Mouse (Mus musculus) lung, postnatal 4 days (tissue): ENCODE results near the gene 1700025C18Rik.

Experiments used
- DNase-seq, 2 experiments: peaks; one replicate each; pipeline ENCODE4 v3.0.0; 2021

Gene 1700025C18Rik

GRCm38 (mm10) chr2:165077055-165077454 lies 13.5 kb downstream of the 1700025C18Rik start:
- no peak for DNase-seq

- DNase-seq, result peak; percentile 67 to 82
Observed at GRCm38 (mm10) chr2:165074937-165075336, 15.6 kb downstream of the 1700025C18Rik start.

GRCm38 (mm10) chr2:165074081-165074884 lies 16.3 kb downstream of the 1700025C18Rik start:
- DNase-seq, result no peak

DNA sequence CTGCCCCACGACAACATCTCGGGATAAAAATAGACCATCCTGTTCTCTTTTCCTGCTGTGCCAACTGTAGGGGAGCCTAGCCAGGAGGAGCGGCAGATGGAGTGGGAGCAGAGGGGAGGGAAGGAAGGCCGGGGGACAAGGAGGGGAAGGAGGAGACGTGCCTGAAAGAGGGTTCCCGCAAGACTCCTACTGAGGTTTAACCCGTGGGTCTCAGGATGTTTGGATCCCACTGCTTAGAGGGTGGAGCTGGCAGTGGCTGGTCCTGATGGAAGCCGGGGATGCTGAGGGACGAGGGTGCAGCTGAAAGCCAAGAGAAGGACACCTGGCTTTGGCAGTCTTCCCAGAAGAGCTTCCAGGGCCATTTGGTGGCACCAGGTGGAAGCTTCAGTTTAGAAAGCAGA lies 17.2 kb downstream of the 1700025C18Rik start:
- no peak for DNase-seq

DNA sequence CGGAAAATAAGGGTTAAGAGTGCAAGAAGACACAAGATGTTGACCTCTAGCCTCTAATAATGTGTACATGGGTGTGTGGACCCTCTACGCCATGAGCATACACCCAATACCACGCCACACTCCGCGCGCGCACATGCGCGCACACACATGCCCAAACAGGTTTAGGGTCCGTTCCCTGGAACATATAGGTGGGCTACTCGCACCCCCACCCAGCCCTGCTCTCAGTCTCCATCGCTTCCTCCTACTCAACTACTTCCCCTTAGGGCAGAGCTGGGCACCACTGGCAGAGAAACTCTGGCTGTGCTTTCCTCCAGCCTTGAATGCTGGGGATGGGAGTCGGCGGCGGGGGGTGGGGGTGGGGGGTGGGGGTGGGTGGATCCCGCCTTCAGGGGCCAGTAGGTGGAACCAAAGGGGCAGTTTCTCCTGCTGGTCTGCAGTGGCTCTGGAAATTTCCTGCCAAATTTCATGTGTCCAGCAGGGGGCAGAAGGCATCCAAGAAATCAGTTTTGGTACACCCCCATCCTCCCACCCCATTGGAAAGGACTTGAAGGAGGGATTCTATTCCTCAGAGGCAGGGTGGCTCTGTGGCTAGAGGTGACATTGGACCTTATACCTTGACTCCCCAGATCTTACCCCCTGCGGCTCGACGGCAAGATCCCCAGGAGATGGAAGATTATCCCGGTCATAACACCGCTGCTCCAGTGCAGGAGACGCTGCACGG lies 20.3 kb downstream of the 1700025C18Rik start:
- peak; percentile 67 to 80 for DNase-seq

DNA sequence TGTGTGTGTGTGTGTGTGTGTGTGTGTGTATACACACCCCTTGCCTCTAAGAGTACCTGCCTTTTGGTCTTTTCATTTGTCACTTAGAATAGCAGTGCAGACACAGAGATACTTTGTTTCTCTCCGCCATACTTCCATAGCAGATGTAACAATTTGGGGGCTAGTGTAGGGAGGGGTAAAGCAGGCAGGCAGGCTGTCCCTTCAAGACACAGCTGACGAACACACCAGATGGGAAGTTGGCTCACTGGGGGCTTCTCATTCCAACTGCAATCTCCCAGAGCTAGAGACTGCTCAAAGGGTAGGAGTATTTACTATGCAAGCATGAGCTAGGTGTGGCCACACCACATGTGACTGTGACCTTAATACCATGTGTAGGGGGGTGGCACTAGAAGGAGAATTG lies 21.7 kb downstream of the 1700025C18Rik start:
- no peak for DNase-seq

DNA sequence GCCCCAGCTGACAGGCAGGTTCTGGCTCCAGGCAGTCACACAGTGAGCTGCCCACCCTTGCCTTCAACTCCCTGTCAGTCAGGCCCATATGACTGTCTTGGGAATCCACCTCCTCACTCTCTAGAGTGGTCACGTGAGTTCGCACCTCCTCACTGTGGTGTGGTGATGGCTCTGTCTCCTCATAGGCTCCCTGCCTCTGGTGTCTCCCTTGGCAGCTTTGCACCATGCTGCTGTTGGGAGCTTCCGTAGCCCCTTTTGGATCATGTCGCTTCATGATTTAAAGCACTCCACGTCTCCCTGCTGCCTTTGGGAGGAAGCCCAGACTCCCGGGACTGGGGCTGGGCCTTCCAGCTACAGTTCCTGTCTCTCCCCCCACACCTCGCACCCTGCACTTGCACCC lies 26.1 kb downstream of the 1700025C18Rik start:
- peak in 1 of 2 experiments; percentile 51 for DNase-seq

DNA sequence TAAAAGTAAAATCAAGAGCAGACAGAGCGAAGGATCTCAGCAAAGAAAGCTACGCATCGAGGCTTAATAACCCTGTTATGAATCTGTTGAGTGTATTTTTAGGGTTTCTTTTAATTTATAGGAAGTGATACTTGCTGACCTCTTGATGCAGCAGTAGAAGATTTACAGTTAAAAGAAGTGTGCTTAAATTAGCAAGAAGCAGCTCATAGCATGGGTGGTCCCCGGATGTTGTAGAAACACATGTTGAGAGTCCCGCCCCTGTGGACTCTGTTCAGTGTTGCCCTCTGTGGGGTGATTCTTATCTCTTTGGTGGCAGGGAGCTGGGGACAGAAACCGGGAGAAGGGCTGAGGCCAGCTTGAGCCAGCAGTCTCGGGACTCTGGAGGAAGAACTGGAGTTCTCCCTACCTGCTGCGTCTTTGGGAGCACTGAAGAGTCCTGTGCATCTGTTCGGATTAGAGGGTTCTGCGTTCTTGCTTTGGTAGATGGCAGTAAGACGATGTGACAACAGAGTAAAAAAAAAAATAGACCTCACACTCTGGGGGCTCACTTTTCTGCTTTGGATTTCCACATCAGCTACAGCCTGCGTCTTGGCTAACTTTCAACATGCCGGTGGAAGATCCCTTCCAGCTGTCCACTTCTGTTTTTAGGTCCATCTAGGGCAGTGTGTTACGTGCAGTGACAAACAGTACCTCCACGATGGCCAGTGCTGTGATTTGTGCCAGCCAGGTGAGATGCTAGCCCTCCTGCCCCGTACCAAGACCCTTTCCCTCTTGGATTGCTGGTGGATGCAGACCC lies 28.7 kb downstream of the 1700025C18Rik start:
- DNase-seq, result peak; percentile 51 to 73

DNA sequence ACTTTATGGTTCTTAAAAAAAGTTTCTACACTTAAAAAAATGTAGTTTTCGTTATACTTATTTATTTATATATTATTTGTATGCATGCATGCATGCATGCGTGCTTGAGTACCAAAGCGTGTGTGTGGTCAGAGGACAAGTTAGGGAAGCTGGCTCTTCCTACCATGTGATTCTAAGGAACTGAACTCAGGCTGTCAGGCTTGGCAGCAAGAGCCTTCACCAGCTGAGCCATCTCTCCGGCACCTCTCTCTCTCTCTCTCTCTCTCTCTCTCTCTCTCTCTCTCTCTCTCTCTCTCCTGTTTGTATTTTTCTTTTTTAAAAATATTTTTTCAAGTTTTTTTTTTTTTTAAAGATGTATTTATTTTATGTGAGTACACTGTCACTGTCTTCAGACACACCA lies 30.6 kb downstream of the 1700025C18Rik start:
- DNase-seq, result peak; percentile 38 to 74

- no peak for DNase-seq
Observed at GRCm38 (mm10) chr2:165056377-165057085, 34.0 kb downstream of the 1700025C18Rik start.

DNA sequence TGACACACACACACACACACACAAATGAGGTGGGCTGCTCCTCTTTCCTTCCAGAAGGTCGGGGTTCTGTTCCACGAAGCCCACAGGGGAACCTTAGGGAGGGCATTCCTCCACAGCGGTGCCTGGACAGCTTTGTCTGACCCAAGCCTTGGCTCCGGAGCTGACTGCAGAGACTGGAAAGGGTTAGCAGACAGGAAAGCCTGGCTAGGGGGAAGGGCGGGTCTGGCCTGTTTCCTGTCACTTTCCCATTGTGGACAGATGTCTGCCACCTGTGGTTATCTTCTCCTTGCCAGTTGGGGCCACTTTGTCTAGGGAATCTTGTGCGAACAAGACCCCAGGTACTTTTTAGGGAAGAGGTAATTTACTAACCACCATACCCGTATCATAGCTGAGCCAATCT lies 34.6 kb downstream of the 1700025C18Rik start:
- DNase-seq, result peak; percentile 66 to 73

DNA sequence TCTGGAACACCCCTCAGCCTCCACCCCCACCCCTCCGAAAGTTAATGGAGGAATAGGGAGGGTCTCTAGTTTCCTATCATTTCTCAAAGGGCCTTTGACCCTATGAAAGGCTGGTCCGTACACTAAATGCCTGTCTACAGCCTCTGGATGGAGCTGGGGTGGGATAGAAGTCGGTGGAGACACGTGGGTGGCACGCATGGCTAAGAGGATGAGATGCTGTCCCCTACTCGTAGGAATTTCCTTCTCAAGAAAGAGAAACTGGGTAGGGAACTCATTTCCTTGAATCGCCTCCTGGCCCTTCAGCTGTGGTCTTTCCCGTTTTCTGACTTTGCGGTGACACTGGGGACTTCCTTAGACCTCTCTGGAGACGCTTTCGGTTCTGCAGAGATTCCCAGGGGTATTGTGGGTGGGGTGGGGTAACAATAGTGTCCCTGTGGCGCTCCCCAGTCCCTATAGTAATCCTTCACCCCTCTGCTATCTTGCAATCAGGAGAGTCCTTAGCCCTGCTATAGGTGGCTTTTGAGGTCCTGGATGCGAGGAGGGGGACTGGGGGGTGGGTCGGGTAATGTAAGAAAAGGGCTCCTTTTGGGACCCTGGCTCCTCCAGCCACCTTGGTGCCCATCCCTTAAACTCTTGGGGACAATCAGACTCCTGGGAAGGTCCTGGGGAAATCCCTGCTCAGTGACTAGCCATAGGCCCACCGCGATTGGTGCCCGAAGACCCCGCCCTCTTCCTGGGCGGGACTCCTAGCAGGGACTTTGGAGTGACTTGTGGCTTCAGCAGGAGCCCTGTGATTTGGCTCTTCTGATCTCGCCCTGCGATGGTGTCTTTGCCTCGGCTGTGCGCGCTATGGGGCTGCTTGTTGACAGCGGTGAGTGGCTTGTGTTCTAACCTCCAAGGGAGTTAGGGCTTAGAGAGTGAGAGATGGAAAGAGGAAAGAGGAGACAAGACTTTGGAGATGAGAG lies 35.4 kb downstream of the 1700025C18Rik start, which contains the start of gene Cd40:
Gene Cd40, plus strand, starts transcription at position 740 of the 965 bp plus-strand sequence.
- peak; percentile 85 to 91 for DNase-seq

DNA sequence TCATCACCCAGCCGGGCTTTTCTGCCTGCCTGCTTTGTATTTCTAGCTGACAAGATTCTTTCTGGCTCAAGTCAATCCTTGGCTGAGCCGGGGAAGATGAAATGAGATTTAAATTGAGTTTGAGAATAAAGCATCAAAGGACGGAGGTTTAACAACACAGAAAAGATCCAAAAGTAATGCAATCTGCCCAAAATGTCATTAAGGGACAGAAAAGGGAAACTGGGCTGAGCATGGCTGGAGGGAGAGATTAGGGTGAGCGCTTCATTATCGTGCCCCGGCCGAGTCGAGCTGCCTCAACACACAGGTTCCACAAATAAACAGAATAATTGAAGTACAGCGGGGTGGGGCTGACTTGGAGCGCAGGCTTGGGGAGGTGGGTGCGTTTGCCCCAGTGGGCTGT lies 39.0 kb downstream of the 1700025C18Rik start:
- no peak for DNase-seq

DNA sequence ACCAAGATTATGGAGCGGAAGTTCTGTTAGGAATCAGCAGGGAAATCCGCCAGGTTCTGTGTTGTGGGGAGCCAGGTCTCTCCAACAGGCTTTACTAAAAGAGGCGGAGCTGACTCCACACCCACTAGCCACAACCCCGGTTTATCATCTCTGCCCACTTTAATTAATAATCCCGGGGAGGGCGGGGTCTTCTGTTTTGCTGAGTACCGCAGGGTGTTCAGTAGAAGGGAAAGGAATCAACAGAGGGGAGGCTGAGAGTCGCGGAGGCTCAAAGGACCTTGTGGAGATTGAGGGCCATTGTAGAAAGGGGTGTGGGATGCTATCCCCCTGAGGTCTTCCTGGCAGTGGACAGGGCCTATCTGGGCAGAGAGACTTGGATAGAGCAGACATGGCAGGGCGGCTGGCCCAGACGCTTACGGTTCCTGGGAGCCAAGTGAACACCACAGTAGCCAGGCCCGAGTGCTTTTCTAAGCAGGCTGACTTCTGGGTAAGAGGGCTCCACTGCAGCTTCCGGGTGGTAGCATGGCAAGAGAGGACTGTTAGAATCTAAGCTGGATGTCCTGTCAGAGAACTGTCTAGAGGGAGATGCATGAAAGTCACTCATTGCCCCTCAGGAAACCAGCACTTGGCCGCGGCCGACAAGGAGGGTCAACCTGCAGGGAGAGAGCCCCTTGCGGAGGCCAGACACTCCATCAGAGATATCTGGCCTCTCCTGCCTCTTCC lies 39.6 kb downstream of the 1700025C18Rik start:
- no peak for DNase-seq

DNA sequence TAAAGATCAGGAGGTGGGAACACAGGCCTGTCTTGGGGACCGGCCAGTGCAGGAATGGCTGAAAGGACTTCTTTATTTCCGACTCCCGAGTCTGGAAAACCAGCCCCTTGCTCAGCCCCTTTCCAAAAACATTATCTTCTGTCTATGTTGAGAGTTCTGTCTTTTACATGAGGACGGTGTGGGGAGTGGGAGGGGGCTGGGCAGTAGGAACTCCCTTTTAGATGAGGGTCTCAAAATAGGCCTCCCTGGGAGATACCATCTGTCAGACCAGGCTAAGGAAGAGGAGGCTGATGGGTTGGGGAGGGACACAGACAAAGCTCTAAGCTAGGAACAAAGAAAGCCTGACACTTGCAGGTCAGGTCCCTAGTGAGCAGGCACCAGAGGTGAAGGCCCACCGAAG lies 41.5 kb downstream of the 1700025C18Rik start:
- no peak for DNase-seq

- DNase-seq, result no peak
Observed at GRCm38 (mm10) chr2:165043729-165044128, 46.8 kb downstream of the 1700025C18Rik start.

- DNase-seq, result no peak
Observed at GRCm38 (mm10) chr2:165043090-165043636, 47.4 kb downstream of the 1700025C18Rik start.

DNA sequence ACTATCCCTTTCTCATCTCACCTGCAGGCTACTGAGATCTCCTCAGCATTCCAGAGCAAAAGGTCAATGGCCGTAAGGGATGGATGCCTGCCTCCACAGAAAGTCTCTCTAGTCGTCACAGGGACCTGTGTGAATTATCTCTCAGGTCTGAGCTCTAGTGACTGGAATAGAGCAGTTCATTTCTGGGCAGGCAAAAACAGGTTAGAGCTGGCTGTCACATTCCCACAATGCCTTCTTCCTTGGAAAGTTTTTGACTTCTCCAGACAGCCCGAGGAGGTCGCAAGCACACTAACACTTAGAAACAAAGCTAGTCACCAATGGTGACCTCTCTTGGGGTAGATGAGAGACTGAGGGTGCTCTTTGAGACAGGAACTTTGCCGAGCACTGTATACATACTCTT lies 48.4 kb downstream of the 1700025C18Rik start:
- DNase-seq, result no peak

GRCm38 (mm10) chr2:165037415-165037814 lies 53.1 kb downstream of the 1700025C18Rik start:
- no peak for DNase-seq

DNA sequence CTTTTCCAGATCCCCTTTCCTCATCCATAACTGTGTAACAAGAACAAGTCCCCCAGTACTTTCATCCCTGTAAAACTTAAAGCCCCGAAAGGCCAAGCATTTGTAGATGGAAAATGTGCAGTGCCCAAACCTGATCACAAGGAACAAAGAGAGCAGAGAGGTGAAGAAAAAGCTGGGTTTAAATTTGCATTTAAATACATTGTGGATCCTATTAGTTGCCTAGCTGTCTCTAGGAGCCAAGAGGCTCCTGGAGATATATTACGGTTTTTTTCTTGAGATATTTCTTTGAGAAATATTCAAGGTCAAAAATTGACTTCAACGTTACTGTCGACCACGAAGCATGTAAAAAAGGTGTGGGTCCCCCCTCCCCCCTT lies 55.5 kb downstream of the 1700025C18Rik start:
- DNase-seq, result no peak
